Mouse (Mus musculus) limb, embryonic 10.5 days (tissue): Measurements from ENCODE around the gene Rinl. TPM values are rescaled to one million over a fixed set of nuclear protein-coding genes. Genes with fewer than 3 reads are reported as not detected.

Experiments used
- DNase-seq: peaks from one replicate; pipeline ENCODE4 v3.0.0-alpha.2; 2017; ENCODE audit warnings: low spot score
- H3K27ac ChIP-seq: fragments of 300-500 bp; sonication (generic); 2 replicates; pipeline ENCODE4 v1.5.1; 2016; ENCODE audit warnings: mild to moderate bottlenecking
- H3K27me3 ChIP-seq: fragments of 300-500 bp; sonication (generic); 2 replicates; pipeline ENCODE4 v1.6.1; 2016; ENCODE audit warnings: low read depth, mild to moderate bottlenecking; ENCODE audit not compliant: poor library complexity, severe bottlenecking
- H3K36me3 ChIP-seq: fragments of 300-500 bp; sonication (generic); 2 replicates; pipeline ENCODE4 v1.6.1; 2016; ENCODE audit warnings: mild to moderate bottlenecking, moderate library complexity
- H3K4me1 ChIP-seq: fragments of 300-500 bp; sonication (generic); 2 replicates; pipeline ENCODE4 v1.6.1; 2016
- H3K4me3 ChIP-seq: fragments of 300-500 bp; sonication (generic); 2 replicates; pipeline ENCODE4 v1.5.1; 2016; ENCODE audit warnings: mild to moderate bottlenecking, moderate library complexity
- H3K9me3 ChIP-seq: fragments of 300-500 bp; sonication (generic); replicated peaks from 2 replicates; pipeline ENCODE4 v1.6.1; 2016; ENCODE audit warnings: mild to moderate bottlenecking
- WGBS: fragments of 180-500 bp; shearing (Covaris S2); methylation state at CpG from one replicate; pipeline ENCODE4 v1.1.7; 2016; 5-methylcytosine and 5-hydroxymethylcytosine counted together
- polyA plus RNA-seq: library from polyadenylated mRNA; unstranded; fragments of >200 nt; fragmentation: Nextera tagmentation; extraction: Ambion mirVana; gene quantifications from 2 replicates; pipeline ENCODE4 v1.2.1, GENCODE M21; 2016

Rinl gene
- polyA plus RNA-seq, 1 experiment from 2014 or later, result 2.7 TPM

GRCm38 (mm10) chr7:28803756-28804155 is 15.0 kb downstream of the Rinl start:
- Histone ChIP-seq H3K4me3 (no peak overlapping the region), H3K9me3 (no peaks in the 10 kb centered on the region), H3K36me3 (no peaks in the 10 kb centered on the region), H3K27me3 (no peaks in the 10 kb centered on the region), H3K27ac (peak overlapping the region; percentile 85), H3K4me1 (peaks cover 46% of the 10 kb centered on the region)
- WGBS, result 39% methylated on average over 4 of the region's 4 CpGs
- no peak for DNase-seq

DNA sequence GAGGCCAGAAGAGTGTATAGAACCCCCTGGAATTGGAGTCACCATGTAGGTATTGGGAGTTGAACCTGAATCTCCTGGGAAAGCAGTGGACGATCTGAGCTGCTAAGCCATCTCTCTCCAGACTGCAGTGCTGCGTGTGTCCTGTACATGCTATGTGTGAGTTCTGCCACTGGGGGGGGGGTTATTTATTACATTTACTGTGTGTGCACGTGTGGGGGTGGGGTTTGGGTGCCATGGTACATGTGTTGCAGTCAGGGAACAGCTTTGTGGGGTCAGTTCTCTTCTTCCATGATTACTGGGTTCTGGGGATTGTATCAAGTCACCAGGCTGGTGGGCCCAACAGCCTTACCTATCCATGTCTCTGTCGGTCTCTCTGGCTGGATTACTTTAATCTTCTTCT is 18.1 kb downstream of the Rinl start:
- Histone ChIP-seq H3K27me3 (no peaks in the 10 kb centered on the region), H3K27ac (no peak overlapping the region), H3K36me3 (peaks cover 2% of the 10 kb centered on the region), H3K4me3 (no peak overlapping the region), H3K4me1 (peaks cover 46% of the 10 kb centered on the region), H3K9me3 (no peaks in the 10 kb centered on the region)
- DNase-seq, result no peak
- 91% methylated on average over 4 of the region's 4 CpGs for WGBS

DNA sequence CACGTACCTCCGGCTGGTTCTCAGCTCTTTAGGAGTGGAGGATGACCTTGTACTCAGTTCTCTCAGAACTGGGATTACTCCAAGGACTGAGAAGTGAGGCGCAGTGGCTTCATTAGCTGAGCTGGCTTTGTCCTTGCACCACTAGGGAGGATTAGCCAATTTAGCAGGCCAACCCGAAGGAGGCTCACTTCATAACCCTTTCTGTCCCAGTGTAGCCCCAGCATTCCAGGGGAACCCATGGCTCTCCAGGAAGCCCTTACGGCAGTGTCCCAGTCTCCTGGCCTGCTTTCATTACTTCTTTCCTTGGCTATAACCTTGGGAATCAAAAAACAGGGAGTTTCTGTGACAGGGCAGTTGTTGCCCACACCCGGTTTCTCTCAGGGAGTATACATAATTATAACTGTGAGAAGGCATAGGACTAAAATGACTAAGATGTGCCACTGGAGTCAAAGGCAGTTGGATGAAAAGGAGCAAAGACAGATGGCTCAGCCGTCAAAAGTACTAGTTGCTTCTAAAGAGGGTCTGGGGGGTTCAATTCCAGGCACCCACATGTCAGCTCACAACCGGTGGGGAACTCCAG is 19.0 kb downstream of the Rinl start:
- Histone ChIP-seq H3K27ac (peak overlapping the region; percentile 100), H3K4me1 (peaks cover 46% of the 10 kb centered on the region), H3K4me3 (peak overlapping the region; percentile 87), H3K36me3 (peaks cover 11% of the 10 kb centered on the region), H3K9me3 (no peaks in the 10 kb centered on the region), H3K27me3 (no peaks in the 10 kb centered on the region)
- WGBS, result 52% methylated on average over 6 of the region's 8 CpGs
- DNase-seq, result no peak

DNA sequence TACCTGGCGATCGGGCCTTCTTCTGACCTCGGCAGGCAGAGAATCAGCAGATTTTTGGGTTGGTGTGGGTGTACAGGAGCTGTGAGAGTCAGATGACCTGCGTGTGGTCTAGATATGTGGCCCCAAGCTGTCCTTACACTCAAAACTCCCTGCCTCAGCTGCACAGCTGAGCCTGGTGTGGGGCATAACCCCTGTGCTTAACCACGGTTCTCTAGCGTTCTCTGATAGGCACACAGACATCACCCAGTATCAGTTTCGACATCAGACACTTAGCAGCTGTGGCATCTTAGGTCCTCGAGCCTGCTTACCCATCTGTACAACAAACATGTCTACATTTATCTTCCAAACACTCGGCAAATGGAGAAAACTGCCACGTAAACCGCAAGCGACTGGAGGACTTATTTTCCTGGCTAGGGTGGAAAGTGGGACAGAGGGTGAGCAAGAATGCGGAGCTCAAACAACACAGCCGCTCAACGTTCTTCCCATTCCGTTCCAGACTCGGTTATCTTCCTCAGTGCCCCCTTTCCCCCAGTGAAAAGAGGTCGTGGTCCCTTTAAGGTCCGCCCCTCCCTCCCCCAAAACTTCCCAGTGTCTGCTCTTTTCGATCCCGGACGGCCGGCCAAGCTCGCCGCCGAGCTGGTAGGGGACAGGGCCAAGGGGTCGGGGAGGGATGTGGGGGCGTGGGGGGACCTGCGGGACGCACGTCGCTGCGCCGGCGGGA is 19.6 kb downstream of the Rinl start, which contains the start of gene Hnrnpl:
Gene Hnrnpl (plus strand): TSS at position 321 of the 721 bp plus-strand sequence.
- 5% methylated on average over 35 of the region's 35 CpGs for WGBS
- no peak for DNase-seq
- Histone ChIP-seq H3K9me3 (no peaks in the 10 kb centered on the region), H3K4me3 (peak within 1 kb of the TSS; percentile 87), H3K36me3 (peaks cover 17% of the 10 kb centered on the region), H3K4me1 (peaks cover 46% of the 10 kb centered on the region), H3K27me3 (no peaks in the 10 kb centered on the region), H3K27ac (peak within 1 kb of the TSS; percentile 100)

- Histone ChIP-seq H3K4me1 (peaks cover 46% of the 10 kb centered on the region), H3K4me3 (peak overlapping the region; percentile 87), H3K27me3 (no peaks in the 10 kb centered on the region), H3K36me3 (peaks cover 23% of the 10 kb centered on the region), H3K27ac (peak overlapping the region; percentile 100), H3K9me3 (no peaks in the 10 kb centered on the region)
- peak; percentile 97 for DNase-seq
- WGBS, result under 1% methylated on average over 32 of the region's 32 CpGs
Observed at GRCm38 (mm10) chr7:28808957-28809393, 20.2 kb downstream of the Rinl start.

DNA sequence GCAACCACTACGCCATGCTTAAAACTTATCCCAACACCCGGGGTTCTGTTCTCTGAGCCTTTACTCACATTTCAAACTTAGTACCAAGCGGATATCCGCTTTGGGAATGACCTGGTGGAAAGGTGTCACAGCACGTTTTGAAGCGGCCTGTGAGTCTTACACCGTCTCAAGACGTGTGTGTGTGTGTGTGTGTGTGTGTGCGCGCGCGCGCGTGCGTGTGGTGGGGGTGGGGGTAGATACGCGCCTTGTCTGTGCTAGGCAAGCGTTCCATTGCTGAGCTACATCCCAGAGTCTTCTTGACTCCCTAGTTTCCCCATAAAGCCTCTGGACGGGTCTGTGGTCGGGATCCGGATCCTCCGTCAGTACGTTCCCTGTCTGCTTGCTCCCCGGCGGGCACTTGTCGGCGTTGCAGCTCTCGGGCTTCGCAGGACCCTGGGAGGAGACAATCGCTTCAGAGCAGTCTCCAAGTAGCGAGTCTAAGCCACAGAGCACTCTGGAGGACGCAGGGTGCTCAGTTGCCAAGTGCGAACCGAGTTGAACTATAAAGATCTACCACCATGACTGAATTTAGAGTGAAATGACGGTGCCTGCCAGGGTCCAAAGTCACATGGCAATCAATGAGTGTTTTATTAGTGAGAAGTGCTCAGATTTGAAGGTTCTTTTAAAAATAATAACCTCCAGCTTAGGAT is 20.8 kb downstream of the Rinl start:
- no peaks in the 10 kb centered on the region for H3K27me3 ChIP-seq
- H3K9me3 ChIP-seq, result no peaks in the 10 kb centered on the region
- DNase-seq, result peak; percentile 86
- peak overlapping the region; percentile 87 for H3K4me3 ChIP-seq
- H3K4me1 ChIP-seq, result peaks cover 45% of the 10 kb centered on the region
- peak overlapping the region; percentile 100 for H3K27ac ChIP-seq
- H3K36me3 ChIP-seq, result peaks cover 29% of the 10 kb centered on the region
- under 1% methylated on average over 35 of the region's 35 CpGs for WGBS

DNA sequence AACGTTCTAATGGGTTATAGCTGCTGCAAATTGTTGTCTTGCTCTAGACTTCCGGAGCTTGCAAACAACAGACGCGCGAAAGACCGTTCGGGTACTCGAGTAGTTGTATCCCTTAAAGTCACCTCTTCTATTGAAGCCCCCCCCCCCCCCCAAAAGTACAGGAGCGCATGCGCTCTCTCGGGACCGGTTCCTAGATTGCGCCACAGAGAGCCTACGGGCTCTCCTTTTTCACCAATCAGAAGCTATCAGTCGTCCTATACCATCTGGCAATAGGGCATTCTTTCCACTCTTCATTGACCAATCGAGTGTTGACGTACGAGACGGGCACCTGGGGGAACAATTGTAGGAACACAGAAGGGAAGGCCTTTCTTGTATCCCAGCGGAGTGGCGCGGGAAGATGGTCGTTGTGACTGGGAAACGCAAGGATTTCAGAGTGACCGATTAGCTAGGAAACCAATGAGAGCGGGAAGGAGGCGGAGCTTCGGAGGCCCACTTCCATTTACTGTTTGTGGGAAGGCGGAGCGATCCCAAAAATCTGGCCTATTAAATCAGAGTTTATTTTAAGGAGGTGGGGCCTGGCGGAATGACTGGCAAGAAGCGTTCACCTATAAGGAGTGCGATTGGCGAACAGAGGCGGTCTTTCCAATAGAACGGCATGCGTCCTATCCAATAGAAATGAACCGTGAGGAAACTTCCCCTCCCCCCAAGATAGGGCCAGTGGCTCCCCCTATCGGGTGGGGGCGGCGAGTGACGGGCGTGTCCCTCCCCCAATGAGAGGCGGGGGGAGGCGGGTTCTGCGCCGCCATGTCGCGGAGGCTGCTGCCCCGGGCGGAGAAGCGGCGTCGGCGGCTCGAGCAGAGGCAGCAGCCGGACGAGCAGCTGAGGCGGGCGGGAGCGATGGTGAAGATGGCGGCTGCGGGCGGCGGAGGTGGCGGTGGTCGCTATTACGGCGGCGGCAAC is 21.6 kb downstream of the Rinl start:
- DNase-seq, result peak; percentile 97
- peaks cover 37% of the 10 kb centered on the region for H3K36me3 ChIP-seq
- no peaks in the 10 kb centered on the region for H3K9me3 ChIP-seq
- peak overlapping the region; percentile 87 for H3K4me3 ChIP-seq
- no peaks in the 10 kb centered on the region for H3K27me3 ChIP-seq
- peak overlapping the region; percentile 100 for H3K27ac ChIP-seq
- under 1% methylated on average over 69 of the region's 70 CpGs for WGBS
- H3K4me1 ChIP-seq, result peaks cover 50% of the 10 kb centered on the region

DNA sequence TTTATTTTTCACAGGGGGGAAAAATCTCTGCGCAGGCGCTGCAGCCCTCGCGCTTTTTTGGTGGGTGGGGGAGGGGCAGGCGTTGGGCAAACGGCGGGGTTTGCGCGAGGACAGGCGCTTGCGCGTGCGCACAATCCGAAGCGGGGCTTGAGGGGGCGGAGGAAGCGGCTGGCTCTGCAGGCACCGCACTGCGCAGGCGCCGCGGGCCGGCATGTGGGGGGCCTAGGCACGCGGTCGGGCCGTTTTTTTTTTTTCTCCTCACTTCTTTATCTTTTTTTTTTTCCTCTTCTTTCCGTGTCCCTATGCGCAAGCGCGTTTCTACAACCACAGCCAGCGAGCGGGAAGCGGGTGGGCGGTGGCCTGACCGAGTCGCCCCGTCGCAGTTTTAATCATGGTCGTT is 22.5 kb downstream of the Rinl start:
- Histone ChIP-seq H3K4me1 (peaks cover 59% of the 10 kb centered on the region), H3K27ac (peak overlapping the region; percentile 100), H3K27me3 (no peaks in the 10 kb centered on the region), H3K4me3 (peak overlapping the region; percentile 87), H3K9me3 (no peaks in the 10 kb centered on the region), H3K36me3 (peaks cover 46% of the 10 kb centered on the region)
- 0% methylated on average over 40 of the region's 40 CpGs for WGBS
- peak; percentile 97 for DNase-seq

GRCm38 (mm10) chr7:28811640-28812275 is 23.0 kb downstream of the Rinl start:
- no peaks in the 10 kb centered on the region for H3K9me3 ChIP-seq
- peak overlapping the region; percentile 100 for H3K27ac ChIP-seq
- WGBS, result 19% methylated on average over 7 of the region's 7 CpGs
- H3K4me3 ChIP-seq, result peak overlapping the region; percentile 87
- DNase-seq, result no peak
- H3K36me3 ChIP-seq, result peaks cover 51% of the 10 kb centered on the region
- no peaks in the 10 kb centered on the region for H3K27me3 ChIP-seq
- peaks cover 60% of the 10 kb centered on the region for H3K4me1 ChIP-seq

GRCm38 (mm10) chr7:28812436-28812835 is 23.7 kb downstream of the Rinl start:
- no peaks in the 10 kb centered on the region for H3K9me3 ChIP-seq
- DNase-seq, result no peak
- H3K36me3 ChIP-seq, result peaks cover 58% of the 10 kb centered on the region
- peak overlapping the region; percentile 87 for H3K4me3 ChIP-seq
- no peaks in the 10 kb centered on the region for H3K27me3 ChIP-seq
- H3K4me1 ChIP-seq, result peaks cover 63% of the 10 kb centered on the region
- H3K27ac ChIP-seq, result peak overlapping the region; percentile 100; the same call in 1 of the 2 replicates
- 78% methylated on average over 4 of the region's 4 CpGs for WGBS

GRCm38 (mm10) chr7:28812949-28813348 is 24.2 kb downstream of the Rinl start:
- peaks cover 59% of the 10 kb centered on the region for H3K4me1 ChIP-seq
- 89% methylated on average over 5 of the region's 5 CpGs for WGBS
- no peak for DNase-seq
- H3K9me3 ChIP-seq, result no peaks in the 10 kb centered on the region
- no peak overlapping the region for H3K27ac ChIP-seq
- no peaks in the 10 kb centered on the region for H3K27me3 ChIP-seq
- peaks cover 63% of the 10 kb centered on the region for H3K36me3 ChIP-seq
- H3K4me3 ChIP-seq, result peak overlapping the region; percentile 87
